Mouse (Mus musculus): ENCODE results near the gene Zfp882.

GRCm38 (mm10) chr8:71961796-71962195 is 53.4 kb downstream of the Zfp882 start:
- TF ChIP-seq POLR2A (IDR thresholded peaks at IDR 0.05; ENCODE audit: borderline replicate concordance, extremely low read depth, low read depth, low read length) (no peak), CTCF (IDR thresholded peaks at IDR 0.05; ENCODE audit: insufficient read depth, low read length) (no peak)

Measured in lung, adult 2 months (tissue).